Mouse (Mus musculus) G1E (cell line): ENCODE data around the gene Pde4d. TPM values are rescaled to one million over a fixed set of nuclear protein-coding genes. Genes with fewer than 3 reads are reported as not detected.

Source experiments
- ATAC-seq: 2 replicates; pipeline ENCODE4 v1.8.0; 2016; ENCODE audit warnings: mild to moderate bottlenecking; ENCODE audit not compliant: insufficient number of reproducible peaks, poor library complexity, low FRiP score, severe bottlenecking; ENCODE audit errors: extremely low read depth
- DNase-seq: peaks from one replicate; pipeline ENCODE4 v3.0.0; 2012; ENCODE audit warnings: low spot score
- H3K27me3 ChIP-seq: 2 replicates; pipeline ENCODE4 v1.6.1; 2012; ENCODE audit warnings: mild to moderate bottlenecking, low read length, inconsistent platforms; ENCODE audit not compliant: insufficient read depth
- H3K36me3 ChIP-seq: replicated peaks from 2 replicates; pipeline ENCODE3; 2012; ENCODE audit warnings: mild to moderate bottlenecking, inconsistent platforms
- H3K4me1 ChIP-seq: 2 replicates; pipeline ENCODE4 v1.6.1; 2012; ENCODE audit warnings: low read depth, low read length, inconsistent platforms, mixed read lengths; ENCODE audit not compliant: insufficient read depth
- H3K4me3 ChIP-seq: 2 replicates; pipeline ENCODE4 v1.5.1; 2012; ENCODE audit warnings: low read depth, mild to moderate bottlenecking, inconsistent platforms, low read length, moderate library complexity, mixed read lengths
- H3K9me3 ChIP-seq: replicated peaks from 2 replicates; pipeline ENCODE4 v1.6.1; 2012; ENCODE audit warnings: inconsistent platforms
- CTCF ChIP-seq: IDR thresholded peaks from 2 replicates; pipeline ENCODE4 v1.5.1; 2012; ENCODE audit warnings: low read depth, low read length, inconsistent platforms, mixed read lengths
- GATA1 ChIP-seq: IDR thresholded peaks from 2 replicates; pipeline ENCODE4 v1.6.1; 2012; ENCODE audit warnings: borderline replicate concordance, low read length, inconsistent platforms, mixed read lengths
- GATA2 ChIP-seq: IDR thresholded peaks from 2 replicates; pipeline ENCODE4 v1.6.1; 2012; ENCODE audit warnings: low read depth, low read length, inconsistent platforms, borderline replicate concordance
- POLR2AphosphoS5 ChIP-seq: IDR thresholded peaks from 2 replicates; pipeline ENCODE4 v1.6.1; 2012; ENCODE audit warnings: low read depth, low read length, inconsistent platforms; ENCODE audit not compliant: insufficient replicate concordance
- TAL1 ChIP-seq: conservative IDR thresholded peaks from 2 replicates; pipeline ENCODE4 v1.6.1; 2012; ENCODE audit warnings: low read depth, low read length, inconsistent platforms, mixed read lengths
- polyA plus RNA-seq: library from polyadenylated mRNA; stranded (reverse); fragments of >175 nt; gene quantifications from 2 replicates; pipeline ENCODE4 v1.2.3, GENCODE M21; 2012
- total RNA-seq, 2 experiments: library from RNA; stranded (forward) in 1 of 2; stranded (reverse) in 1 of 2; fragments of 200-1000 nt in 1 of 2; fragments of >200 nt in 1 of 2; fragmentation: Nextera tagmentation in 1 of 2; gene quantifications; 2 replicates each; pipeline ENCODE4 v1.2.3; 2014 to 2017

Gene Pde4d
- total and polyA plus RNA-seq, 3 experiments, result 8.2 to 124 (median 22.6) TPM

DNA sequence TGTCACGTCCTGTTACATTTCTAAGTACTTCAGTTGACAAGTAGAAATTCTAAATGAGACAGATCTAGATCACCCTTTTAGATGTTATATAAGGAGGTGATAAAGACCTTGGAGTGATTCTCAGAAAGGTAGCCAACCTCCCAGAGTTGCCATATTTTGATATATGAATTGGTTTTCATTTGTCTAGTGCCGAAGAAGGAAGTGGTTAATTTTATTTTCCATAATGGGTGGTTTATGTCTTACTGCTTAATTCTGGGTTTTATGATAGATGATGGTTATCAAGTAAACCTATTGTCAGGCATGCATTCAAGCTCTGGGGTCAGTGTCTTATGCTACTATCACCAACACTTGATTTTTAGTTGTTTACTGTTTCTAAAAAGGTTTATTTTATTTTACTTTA is 1.4 kb downstream of the Pde4d start:
- no peak overlapping the region for H3K4me3 ChIP-seq
- H3K36me3 ChIP-seq, result no peaks in the 10 kb centered on the region
- no peaks in the 10 kb centered on the region for H3K4me1 ChIP-seq
- no peak for ATAC-seq
- TF ChIP-seq GATA1 (no peak), TAL1 (no peak), CTCF (no peak), POLR2AphosphoS5 (no peak), GATA2 (no peak)
- DNase-seq, result no peak
- no peaks in the 10 kb centered on the region for H3K27me3 ChIP-seq
- no peaks in the 10 kb centered on the region for H3K9me3 ChIP-seq

DNA sequence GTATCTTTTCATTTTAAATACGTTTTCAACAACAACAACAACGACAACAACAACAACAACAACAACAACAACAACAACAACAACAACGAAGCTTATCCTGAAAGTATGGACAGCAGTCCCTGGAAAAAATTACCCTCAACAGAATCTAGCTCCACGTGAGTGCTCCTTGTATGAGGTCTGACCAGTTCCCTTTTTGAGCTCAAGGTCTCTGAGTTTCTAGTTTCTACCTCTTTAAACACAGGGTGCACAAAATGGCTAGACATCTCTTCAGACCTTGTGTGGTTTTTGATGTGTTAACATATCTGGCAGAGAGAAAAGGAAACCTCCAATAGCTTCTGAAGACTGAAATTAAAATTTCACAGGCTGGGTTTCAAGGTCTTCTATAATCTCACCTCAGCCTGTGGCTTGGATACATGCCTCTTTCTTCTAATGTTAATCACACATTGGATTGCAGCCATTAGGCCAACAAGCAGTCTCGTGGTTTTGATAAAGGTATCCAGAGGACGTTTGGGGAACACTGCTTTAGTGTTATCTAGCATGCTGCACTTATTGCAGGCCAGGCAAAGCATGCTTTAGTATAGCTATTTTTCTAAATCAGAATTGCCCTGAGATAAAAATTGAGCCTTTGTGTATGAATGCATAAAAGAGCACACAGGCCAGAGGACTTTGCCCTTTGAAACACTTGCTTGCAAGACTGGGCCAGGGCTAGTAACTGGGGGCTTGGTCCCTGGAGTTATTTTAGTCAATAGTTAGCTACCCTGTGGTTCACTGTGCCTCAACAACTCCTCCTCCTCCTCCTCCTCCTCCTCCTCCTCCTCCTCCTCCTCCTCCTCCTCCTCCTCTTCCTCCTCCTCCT is 3.5 kb downstream of the Pde4d start:
- TF ChIP-seq CTCF, result no peak
- no peak for TF ChIP-seq GATA1
- no peak for TF ChIP-seq TAL1
- TF ChIP-seq POLR2AphosphoS5, result no peak
- TF ChIP-seq GATA2, result no peak
- Histone ChIP-seq H3K27me3 (no peaks in the 10 kb centered on the region), H3K4me1 (no peaks in the 10 kb centered on the region), H3K36me3 (no peaks in the 10 kb centered on the region), H3K9me3 (no peaks in the 10 kb centered on the region), H3K4me3 (no peak overlapping the region)
- ATAC-seq, result no peak
- no peak for DNase-seq

DNA sequence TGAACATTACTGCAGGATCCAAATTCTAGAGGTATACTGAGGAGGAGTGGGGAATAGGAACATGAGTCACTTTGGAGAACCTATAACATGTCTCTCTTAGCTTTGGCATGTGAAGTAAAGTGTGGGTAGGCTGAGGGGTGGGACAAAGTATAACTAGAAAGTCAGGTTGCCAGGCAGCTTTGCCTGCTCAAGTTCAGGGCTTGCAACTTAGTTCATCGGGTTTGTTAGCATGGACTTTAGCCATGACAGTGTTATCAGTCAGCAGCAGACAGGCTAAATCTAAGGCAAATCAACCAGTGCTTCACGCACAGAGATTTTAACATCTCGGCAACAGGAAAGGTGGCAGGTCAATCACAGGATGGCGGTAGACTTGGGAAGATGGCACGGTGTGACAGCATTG is 12.8 kb downstream of the Pde4d start:
- no peaks in the 10 kb centered on the region; the same call in 1 of the 2 replicates for H3K27me3 ChIP-seq
- H3K4me1 ChIP-seq, result no peaks in the 10 kb centered on the region
- DNase-seq (no peak), ATAC-seq (no peak)
- no peak for TF ChIP-seq TAL1
- no peak for TF ChIP-seq GATA1
- TF ChIP-seq POLR2AphosphoS5, result no peak
- no peak for TF ChIP-seq CTCF
- no peak for TF ChIP-seq GATA2
- no peak overlapping the region for H3K4me3 ChIP-seq
- H3K9me3 ChIP-seq, result no peaks in the 10 kb centered on the region
- H3K36me3 ChIP-seq, result no peaks in the 10 kb centered on the region

DNA sequence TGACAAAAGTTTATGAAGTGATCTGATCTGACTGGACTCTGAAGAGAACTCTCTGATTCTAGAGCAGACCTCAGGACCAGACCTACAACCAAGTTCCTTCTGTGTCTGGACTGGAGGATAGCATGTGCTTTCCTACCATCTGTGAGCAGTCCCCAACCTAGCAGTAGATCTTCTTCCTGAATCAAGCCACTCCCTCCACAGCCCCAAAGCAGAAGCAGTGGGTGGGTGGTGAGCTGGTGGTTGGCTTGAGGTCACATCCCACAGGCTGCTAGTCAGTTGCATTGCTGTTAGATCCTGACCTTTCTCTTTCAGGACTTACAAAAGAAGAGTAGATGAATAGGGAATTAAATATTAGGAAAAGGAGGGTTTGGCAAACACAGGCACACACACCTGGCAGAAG is 16.0 kb downstream of the Pde4d start:
- Histone ChIP-seq H3K9me3 (no peaks in the 10 kb centered on the region), H3K27me3 (no peaks in the 10 kb centered on the region; the same call in 1 of the 2 replicates), H3K36me3 (no peaks in the 10 kb centered on the region), H3K4me3 (no peak overlapping the region), H3K4me1 (no peaks in the 10 kb centered on the region)
- TF ChIP-seq GATA1, result no peak
- TF ChIP-seq CTCF, result no peak
- no peak for TF ChIP-seq GATA2
- no peak for TF ChIP-seq TAL1
- TF ChIP-seq POLR2AphosphoS5, result no peak
- ATAC-seq (no peak), DNase-seq (no peak)

DNA sequence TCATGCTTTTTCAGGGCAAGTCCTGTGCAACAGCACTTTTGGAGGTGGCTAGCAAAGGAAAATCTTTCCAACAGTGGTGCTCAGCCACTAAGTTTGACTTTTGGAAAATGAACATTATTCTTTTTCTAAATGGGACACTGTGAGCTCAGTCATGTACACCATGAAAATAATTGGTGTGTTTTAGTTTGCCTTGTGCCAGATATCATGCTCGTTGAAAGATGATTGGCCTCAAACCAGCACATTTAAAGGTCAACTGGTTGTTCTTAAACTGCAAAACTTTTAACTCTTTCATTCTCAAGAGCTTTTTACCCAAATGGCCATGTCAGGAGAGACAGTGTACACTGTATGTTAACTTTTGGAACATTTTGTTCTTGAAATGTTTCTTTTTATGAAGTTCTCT is 17.3 kb downstream of the Pde4d start:
- no peak for ATAC-seq
- no peaks in the 10 kb centered on the region for H3K36me3 ChIP-seq
- no peak overlapping the region for H3K4me3 ChIP-seq
- DNase-seq, result no peak
- no peaks in the 10 kb centered on the region for H3K4me1 ChIP-seq
- no peak for TF ChIP-seq GATA1
- TF ChIP-seq POLR2AphosphoS5, result no peak
- no peak for TF ChIP-seq CTCF
- no peak for TF ChIP-seq GATA2
- TF ChIP-seq TAL1, result no peak
- H3K9me3 ChIP-seq, result no peaks in the 10 kb centered on the region
- H3K27me3 ChIP-seq, result no peaks in the 10 kb centered on the region; the same call in 1 of the 2 replicates

DNA sequence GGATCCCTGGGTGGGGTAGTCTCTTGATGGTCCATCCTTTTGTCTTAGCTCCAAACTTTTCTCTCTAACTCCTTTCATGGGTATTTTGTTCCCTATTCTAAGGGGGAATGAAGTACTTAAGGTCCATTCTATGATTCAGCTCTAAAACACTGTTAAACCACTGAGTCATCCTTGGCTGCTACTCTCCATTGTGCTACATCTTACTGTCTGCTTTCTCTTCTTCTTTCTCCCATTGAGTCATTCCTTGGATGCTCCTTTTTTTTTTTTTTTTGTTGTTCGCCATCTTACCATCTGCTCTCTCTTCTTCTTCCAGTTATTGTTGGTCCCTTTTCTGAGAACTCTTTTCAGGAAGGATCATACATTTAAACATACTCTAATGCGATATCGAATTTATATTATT is 30.7 kb downstream of the Pde4d start:
- TF ChIP-seq CTCF (no peak), GATA1 (no peak), POLR2AphosphoS5 (no peak), GATA2 (no peak)
- Histone ChIP-seq H3K36me3 (no peaks in the 10 kb centered on the region), H3K9me3 (no peaks in the 10 kb centered on the region), H3K27me3 (no peaks in the 10 kb centered on the region), H3K4me3 (no peak overlapping the region), H3K4me1 (no peaks in the 10 kb centered on the region)
- ATAC-seq, result no peak
- no peak for DNase-seq
